23 mouse cellular contexts compared by ENCODE assay signal in genomic region chr5:99887133-99887532, GRCm38 (mm10). TPM values are rescaled to one million over a fixed set of nuclear protein-coding genes. Genes with fewer than 3 reads are reported as not detected.
A peak's percentile ranks its signal among the peaks of the same experiment; 100 is the strongest.
DNase-seq lines count a peak whose midpoint lies in the region; ATAC-seq and TF ChIP-seq lines count a peak whose summit lies in the region.
"Had no signal": no experiment of that assay in that cellular context is flagged by ENCODE, and none has a peak within 500 bp of the region (broad histone marks: within the 10 kb centered on the region; RNA-seq: fewer than 3 reads in every experiment).

No protein-coding gene starts in this region.

- no peak for DNase-seq in kidney, adult 18-20 months
- no peak for DNase-seq in heart, adult 2 months
- DNase-seq: adrenal gland, adult 2 months; adrenal gland, postnatal 10 days; adrenal gland, postnatal 25 days; cerebellum, adult 11 months; cerebellum, adult 18-20 months; cerebellum, adult 8-10 months; cerebellum, adult 9-11 months; cerebellum, postnatal 14 days; cerebellum, postnatal 36 days had no signal

- ATAC-seq in common myeloid progenitor, adult 5-6 weeks (replicated peaks; ENCODE audit: low read depth, poor library complexity, severe bottlenecking) = peak; percentile 82
- peak; percentile 57; the same call in 1 of the 2 replicates for ATAC-seq in granulocyte monocyte progenitor cell, adult 5-6 weeks (replicated peaks; ENCODE audit: poor library complexity, severe bottlenecking)
- peak; percentile 64 for ATAC-seq in megakaryocyte, adult 5-6 weeks (ENCODE audit: poor library complexity, severe bottlenecking)
- no peak for ATAC-seq in heart, embryonic 11.5 days (replicated peaks; ENCODE audit: insufficient number of reproducible peaks, low FRiP score, low TSS enrichment)
- ATAC-seq: forebrain, embryonic 13.5 days; forebrain, embryonic 15.5 days had no signal

- H3K79me2 ChIP-seq in heart, adult 2 months (replicated peaks; ENCODE audit: control insufficient read depth, insufficient read depth, low read length) = no peaks in the 10 kb centered on the region

- H3K27me3 ChIP-seq in heart, adult 2 months (ENCODE audit: control insufficient read depth, insufficient read depth, low read length) = no peaks in the 10 kb centered on the region
- no peaks in the 10 kb centered on the region for H3K27me3 ChIP-seq in heart, embryonic 11.5 days (ENCODE audit: control insufficient read depth, insufficient read depth, low read length)
- H3K27me3 ChIP-seq: embryonic facial prominence, embryonic 12.5 days; forebrain, embryonic 13.5 days; forebrain, embryonic 15.5 days had no signal

- intact Hi-C loops in heart, adult 2 months (cut with DNase I) = no loop called here

- no peak for TF ChIP-seq CTCF in heart, adult 2 months (IDR thresholded peaks at IDR 0.05)

- no peaks in the 10 kb centered on the region for H3K4me1 ChIP-seq in heart, adult 2 months (ENCODE audit: control insufficient read depth, insufficient read depth, low read length)
- H3K4me1 ChIP-seq in heart, embryonic 11.5 days (ENCODE audit: control insufficient read depth, insufficient read depth, low read length) = no peaks in the 10 kb centered on the region
- H3K4me1 ChIP-seq: embryonic facial prominence, embryonic 10.5 days; embryonic facial prominence, embryonic 12.5 days; forebrain, embryonic 13.5 days; forebrain, embryonic 15.5 days had no signal

- no peaks in the 10 kb centered on the region for H3K9me3 ChIP-seq in heart, embryonic 11.5 days (replicated peaks; ENCODE audit: control insufficient read depth, low read length)
- H3K9me3 ChIP-seq: embryonic facial prominence, embryonic 10.5 days; embryonic facial prominence, embryonic 12.5 days; forebrain, embryonic 13.5 days; forebrain, embryonic 15.5 days had no signal

- H3K4me3 ChIP-seq in heart, adult 2 months = no peak overlapping the region
- H3K4me3 ChIP-seq in heart, embryonic 11.5 days (ENCODE audit: low read depth, low read length) = no peak overlapping the region
- H3K4me3 ChIP-seq: embryonic facial prominence, embryonic 10.5 days; embryonic facial prominence, embryonic 12.5 days; forebrain, embryonic 13.5 days; forebrain, embryonic 15.5 days had no signal

- H3K4me2 ChIP-seq in heart, embryonic 11.5 days = no peak overlapping the region
- H3K4me2 ChIP-seq: embryonic facial prominence, embryonic 12.5 days; forebrain, embryonic 13.5 days; forebrain, embryonic 15.5 days had no signal

- WGBS in heart, adult 2 months = 44% methylated on average over 1 of the region's 1 CpGs
- 80% methylated on average over 1 of the region's 1 CpGs for WGBS in heart, embryonic 11.5 days (ENCODE audit: insufficient replicate concordance)

- no peak overlapping the region for H3K27ac ChIP-seq in heart, adult 2 months
- no peak overlapping the region for H3K27ac ChIP-seq in heart, embryonic 11.5 days (ENCODE audit: low read depth, low read length)
- H3K27ac ChIP-seq: embryonic facial prominence, embryonic 10.5 days; embryonic facial prominence, embryonic 12.5 days; forebrain, embryonic 13.5 days; forebrain, embryonic 15.5 days had no signal

- no peak for TF ChIP-seq POLR2A in heart, adult 2 months (IDR thresholded peaks at IDR 0.05; ENCODE audit: insufficient read depth, low read depth, low read length)

- TF ChIP-seq EP300 in heart, adult 2 months (IDR thresholded peaks at IDR 0.05; ENCODE audit: insufficient read depth, low read depth, low read length) = no peak

- no peaks in the 10 kb centered on the region for H3K36me3 ChIP-seq in heart, adult 2 months (ENCODE audit: control insufficient read depth, insufficient read depth, low read length)
- H3K36me3 ChIP-seq in heart, embryonic 11.5 days (ENCODE audit: control insufficient read depth, insufficient read depth, low read length) = no peaks in the 10 kb centered on the region
- H3K36me3 ChIP-seq: embryonic facial prominence, embryonic 10.5 days; embryonic facial prominence, embryonic 12.5 days; forebrain, embryonic 15.5 days had no signal

- no peak overlapping the region for H3K9ac ChIP-seq in heart, adult 2 months (ENCODE audit: low read depth, low read length)
- no peak overlapping the region for H3K9ac ChIP-seq in heart, embryonic 11.5 days (ENCODE audit: low read depth, low read length)
- H3K9ac ChIP-seq: embryonic facial prominence, embryonic 12.5 days; forebrain, embryonic 13.5 days; forebrain, embryonic 15.5 days had no signal

RNA-seq across cellular contexts. Expression of gene Vamp9, which starts 18.9 kb away (rescaled TPM):
- total RNA-seq in common myeloid progenitor, adult 5-6 weeks (2017) = not detected in 2 replicates
- total RNA-seq in granulocyte monocyte progenitor cell, adult 5-6 weeks (2014; fragmentation: Nextera tagmentation) = not detected in 2 replicates
- total RNA-seq in granulocyte monocyte progenitor cell, adult 5-6 weeks (2017) = not detected in 2 replicates
- total RNA-seq in megakaryocyte, adult 5-6 weeks (2015) = not detected in 2 replicates
- total RNA-seq in megakaryocyte, adult 5-6 weeks (2017) = not detected in 2 replicates
- under 1 TPM in 1 of 2 experiments, not detected in 1; 0.36 TPM for total RNA-seq in heart, adult 2 months (2021)
- polyA plus RNA-seq in heart, adult 2 months (2012; rRNA removed) = not detected in 2 replicates
- 0.64 and 0.72 TPM in 2 replicates for polyA plus RNA-seq in heart, embryonic 11.5 days (2014; fragmentation: Nextera tagmentation; extraction: Ambion mirVana)
- total RNA-seq: ES-E14, MEL had no signal
- polyA plus RNA-seq: C2C12; embryonic facial prominence, embryonic 10.5 days; embryonic facial prominence, embryonic 14.5 days had no signal
